Mouse (Mus musculus) megakaryocyte progenitor cell, adult 5-6 weeks (primary cell): Measurements from ENCODE around the gene Mgll. TPM values are rescaled to one million over a fixed set of nuclear protein-coding genes. Genes with fewer than 3 reads are reported as not detected.

Source experiments
- ATAC-seq: replicated peaks from 2 replicates; pipeline ENCODE4 v1.8.0; 2016; ENCODE audit warnings: mild to moderate bottlenecking, moderate TSS enrichment, inconsistent platforms; ENCODE audit not compliant: poor library complexity
- total RNA-seq, 2 experiments: library from RNA; stranded (forward) in 1 of 2; stranded (reverse) in 1 of 2; fragments of 157-497, 149-512 nt in 1 of 2; fragments of 200-1000 nt in 1 of 2; gene quantifications; 2 replicates each; pipeline versions ENCODE4 v1.2.3 to v1.2.4; 2015 to 2017

Gene Mgll
- total RNA-seq, 2 experiments from 2014 or later: 1.6 to 1.9 TPM

- no peak for ATAC-seq
These were observed 43.5 kb downstream of the Mgll start for GRCm38 (mm10) chr6:88767740-88768139.

- peak; percentile 43; the same call in 1 of the 2 replicates for ATAC-seq
These were observed 45.5 kb downstream of the Mgll start for GRCm38 (mm10) chr6:88769723-88770122.

DNA sequence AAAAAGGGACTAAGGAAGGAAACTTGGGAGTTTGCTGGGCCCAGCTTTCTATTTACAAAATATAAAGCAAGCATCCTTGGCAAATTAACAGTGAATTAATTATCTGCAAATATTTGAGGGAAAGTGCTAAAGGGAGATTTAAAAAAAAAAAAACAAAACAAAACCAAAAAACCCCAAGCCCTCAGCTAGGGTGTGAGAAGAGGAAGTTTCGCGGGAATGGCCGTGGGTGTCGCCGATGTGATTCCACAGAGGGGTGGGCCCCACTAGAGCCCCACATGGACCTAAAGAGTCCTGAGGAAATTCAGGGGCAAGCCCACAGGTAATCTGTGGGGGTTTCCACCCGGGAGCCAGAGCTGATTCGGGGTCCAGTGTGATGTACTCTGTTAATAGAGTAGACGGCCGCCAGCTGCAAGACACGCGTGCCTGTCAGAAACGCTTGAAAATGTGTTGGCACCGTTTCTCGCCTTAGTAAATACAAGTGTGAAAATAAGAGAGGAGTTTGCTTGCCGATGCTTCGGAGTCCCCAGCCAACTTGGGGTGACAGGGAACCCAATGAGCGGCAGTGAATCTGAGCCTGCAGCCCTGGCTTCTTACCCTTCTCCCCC is 46.2 kb downstream of the Mgll start:
- peak; percentile 45; the same call in 1 of the 2 replicates for ATAC-seq

DNA sequence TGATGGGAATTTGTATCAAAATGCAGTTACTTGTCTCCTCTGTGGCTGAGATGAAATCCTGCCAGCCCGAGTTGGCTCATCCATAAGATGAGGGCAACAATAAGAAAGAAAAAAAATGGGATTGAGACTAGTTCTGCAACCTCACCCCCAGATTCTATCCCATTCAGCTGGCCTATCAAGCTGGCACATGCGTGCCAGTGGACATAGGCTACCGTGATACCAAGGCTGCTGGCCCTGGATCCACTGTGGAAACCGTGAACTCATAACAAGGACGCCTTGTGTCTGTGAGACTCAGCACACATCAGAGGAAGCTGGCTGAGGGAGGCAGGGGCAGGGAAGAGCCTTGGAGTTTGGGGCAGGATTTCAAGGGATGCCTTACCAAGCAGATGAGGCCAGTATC is 46.8 kb downstream of the Mgll start:
- ATAC-seq: no peak

DNA sequence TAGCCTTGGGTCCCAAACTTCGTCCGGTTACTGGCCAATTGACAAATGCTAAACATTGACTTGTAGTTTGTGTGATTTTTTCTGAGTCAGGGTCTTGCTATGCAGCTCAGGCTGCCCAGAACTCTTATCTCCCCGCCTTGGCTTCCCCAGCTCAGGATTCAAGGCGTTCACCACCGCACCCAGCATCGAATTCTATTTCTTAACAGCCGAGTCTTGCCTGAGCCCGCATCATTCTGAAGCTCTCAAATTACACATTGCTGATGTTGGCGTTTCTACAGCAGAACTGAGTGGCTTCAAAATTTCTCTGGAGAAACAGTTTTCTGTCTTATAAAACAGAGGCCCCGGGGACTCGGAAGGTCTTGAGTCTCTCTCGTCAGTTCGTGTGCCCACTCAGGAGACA is 47.8 kb downstream of the Mgll start:
- no peak for ATAC-seq

- ATAC-seq: no peak
These were observed 49.8 kb downstream of the Mgll start for GRCm38 (mm10) chr6:88774055-88774454.

DNA sequence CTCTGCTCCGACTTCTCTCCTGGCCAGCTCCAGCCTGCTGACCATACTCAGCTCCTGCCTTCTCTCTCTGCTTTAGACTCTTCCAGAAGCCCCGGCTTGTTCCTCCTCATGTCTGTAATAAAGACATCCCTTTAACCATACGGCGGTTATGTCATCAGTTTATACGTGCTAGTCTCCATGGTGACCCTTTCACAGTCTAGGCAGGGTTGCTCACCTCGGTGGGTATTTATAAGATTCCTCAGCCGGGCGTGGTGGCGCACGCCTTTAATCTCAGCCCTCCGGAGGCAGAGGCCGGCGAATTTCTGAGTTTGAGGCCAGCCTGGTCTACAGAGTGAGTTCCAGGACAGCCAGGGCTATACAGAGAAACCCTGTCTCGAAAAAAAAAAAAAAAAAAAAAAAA is 51.1 kb downstream of the Mgll start:
- ATAC-seq: no peak

DNA sequence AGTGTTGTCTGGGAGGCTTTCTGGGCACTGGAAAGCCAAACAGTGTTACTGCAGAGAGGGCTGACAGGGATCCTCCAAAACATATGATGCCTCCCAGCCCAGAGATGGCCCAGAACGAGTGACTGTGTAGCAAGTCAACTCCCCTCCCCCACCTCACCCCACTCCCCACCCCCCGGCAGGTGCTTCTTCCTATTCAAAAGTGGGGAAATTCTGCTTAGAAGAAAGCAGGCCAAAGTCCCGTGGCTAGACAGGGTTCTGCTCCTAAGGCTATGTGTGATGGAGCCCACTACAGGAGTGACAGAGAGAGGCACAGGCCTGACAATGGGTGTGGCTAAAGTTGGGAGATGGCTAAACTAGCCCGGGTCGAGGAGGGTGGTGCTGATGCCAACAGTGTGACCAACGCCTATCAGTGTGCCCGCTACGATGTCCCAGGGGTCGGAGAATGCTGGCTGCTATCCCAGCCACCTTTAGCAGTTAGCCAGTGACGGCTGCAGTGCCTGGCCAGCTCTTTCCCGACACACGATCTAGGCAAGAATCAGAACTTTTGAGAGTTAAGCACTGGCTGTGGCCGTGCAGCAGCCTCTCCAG is 52.2 kb downstream of the Mgll start:
- ATAC-seq: peak; percentile 42; the same call in 1 of the 2 replicates

DNA sequence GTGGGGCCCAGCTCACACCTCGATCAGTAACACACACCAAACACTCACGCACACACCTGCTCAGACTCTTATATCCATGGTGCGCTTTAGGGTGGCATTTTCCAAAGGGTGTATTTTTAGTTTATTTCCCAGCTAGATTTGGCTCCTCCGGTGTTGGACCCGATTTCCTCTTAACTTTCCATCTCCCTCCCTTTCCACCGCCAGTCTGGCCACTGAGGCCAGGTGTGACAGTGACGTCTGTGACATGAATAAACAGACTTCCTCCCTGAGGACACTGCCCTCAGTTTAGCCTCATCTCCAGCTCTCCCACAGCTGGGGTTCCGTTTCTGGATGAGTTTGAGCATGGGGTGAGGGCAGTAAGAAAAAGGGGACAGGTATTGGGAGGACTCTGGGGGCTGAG is 52.8 kb downstream of the Mgll start:
- no peak for ATAC-seq

DNA sequence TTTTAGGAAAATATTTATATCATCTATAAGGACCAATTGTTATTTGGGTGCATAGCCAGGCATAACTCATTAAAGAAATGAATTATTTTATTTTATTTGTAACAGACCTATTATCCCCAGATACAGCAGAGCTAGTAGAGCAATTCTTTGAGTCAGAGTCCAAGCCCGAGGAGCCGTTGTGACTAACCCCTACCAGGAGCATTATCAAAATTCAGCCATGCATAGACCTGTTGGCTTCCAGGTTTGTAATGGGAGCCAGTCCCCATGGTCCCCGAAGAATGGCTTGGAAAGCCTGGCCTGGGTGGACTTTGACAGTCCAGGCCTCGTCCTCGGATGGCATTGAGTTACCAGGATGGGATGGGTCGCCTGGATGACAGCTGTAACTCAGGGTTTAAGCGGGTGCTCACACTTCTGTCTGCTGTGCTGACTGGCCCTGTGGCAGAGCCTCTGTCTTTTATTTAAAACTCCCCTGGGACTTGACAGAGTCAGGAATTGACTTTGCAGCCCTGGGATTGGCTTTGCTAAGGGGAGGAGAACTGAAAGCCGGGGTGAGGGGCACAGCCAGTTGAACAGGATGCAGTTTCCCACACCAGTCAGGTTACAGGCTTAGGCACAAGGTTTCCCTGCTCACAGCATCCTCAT is 54.0 kb downstream of the Mgll start:
- no peak for ATAC-seq

DNA sequence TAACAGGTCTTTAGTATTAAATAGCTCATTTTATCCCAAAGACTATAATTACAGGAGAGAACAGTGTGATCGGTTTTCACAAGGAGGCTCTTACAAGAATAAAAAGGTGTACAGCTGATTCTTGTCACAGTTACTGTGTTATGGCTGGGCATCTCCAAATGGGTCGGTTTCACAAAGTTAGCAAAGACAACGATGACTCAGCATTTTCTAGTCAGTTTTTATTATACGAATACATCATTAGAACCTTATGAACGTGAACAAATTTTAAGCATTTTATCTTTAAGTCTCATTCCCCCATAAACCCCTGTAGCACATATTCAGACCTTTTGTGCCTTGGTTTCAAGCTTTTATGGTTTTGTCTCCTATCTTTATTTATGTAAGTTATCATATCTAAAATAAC is 55.5 kb downstream of the Mgll start:
- no peak for ATAC-seq

DNA sequence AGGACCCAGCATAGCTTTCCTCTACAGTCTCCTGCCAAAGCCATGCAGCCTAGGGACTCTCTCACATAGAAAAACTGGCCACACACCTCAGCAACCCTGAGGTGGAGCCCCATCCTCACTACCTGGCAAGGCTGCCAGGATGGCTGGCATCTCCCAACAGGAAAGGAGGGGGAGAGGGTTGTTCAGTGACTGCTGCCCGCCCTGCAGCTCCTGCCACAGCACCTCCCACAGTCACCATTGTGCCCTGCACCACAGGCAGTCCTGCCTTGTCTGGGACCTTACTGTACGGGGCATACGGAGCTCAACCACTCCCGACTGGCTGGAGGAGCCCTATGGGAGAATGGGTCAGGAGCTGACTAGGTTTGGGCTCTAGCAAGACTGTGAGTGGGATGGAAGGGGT is 57.7 kb downstream of the Mgll start:
- no peak for ATAC-seq

GRCm38 (mm10) chr6:88782981-88783397 is 58.8 kb downstream of the Mgll start:
- ATAC-seq: peak; percentile 98

GRCm38 (mm10) chr6:88784691-88785173 is 60.5 kb downstream of the Mgll start:
- ATAC-seq: no peak; the same call in 1 of the 2 replicates

GRCm38 (mm10) chr6:88785331-88785730 is 61.1 kb downstream of the Mgll start:
- ATAC-seq: no peak

DNA sequence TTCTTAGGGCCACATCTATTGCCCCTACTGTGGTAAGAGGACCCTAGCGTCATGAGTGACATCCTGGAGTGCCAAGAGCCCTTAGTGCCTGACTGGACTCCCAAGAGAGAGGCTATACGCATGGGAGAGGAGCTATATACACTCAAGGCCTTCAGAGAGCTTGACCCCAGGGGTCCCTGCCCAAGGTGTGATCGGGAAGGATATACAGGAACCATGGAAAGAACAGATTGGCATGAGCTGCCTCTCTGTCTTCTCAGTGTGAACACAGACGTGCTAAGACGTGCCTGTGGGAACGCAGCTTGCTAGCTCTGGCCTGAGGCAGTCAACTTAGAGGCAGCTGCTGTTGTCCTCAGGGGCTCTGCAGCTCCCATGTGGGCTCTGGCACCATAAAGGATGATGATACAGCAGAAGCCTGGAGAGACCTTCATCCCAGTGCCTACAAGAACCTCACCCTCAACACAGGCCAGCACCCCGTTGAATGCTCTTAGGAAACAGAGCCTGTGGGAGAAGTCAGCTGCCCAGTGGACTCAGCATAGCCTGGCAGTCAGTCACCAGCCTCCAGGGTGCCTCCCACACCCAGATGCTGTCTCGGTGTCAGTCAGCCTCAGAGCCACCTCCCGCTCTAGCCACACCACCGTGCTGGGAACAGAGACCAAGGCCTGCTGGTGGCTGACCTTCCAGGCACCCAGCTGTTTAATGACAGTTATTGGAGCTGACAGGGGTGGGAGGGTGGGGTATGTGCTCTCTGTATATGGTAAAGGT is 61.8 kb downstream of the Mgll start:
- ATAC-seq: no peak

- ATAC-seq: no peak
These were observed 62.7 kb downstream of the Mgll start for GRCm38 (mm10) chr6:88786732-88787445.

DNA sequence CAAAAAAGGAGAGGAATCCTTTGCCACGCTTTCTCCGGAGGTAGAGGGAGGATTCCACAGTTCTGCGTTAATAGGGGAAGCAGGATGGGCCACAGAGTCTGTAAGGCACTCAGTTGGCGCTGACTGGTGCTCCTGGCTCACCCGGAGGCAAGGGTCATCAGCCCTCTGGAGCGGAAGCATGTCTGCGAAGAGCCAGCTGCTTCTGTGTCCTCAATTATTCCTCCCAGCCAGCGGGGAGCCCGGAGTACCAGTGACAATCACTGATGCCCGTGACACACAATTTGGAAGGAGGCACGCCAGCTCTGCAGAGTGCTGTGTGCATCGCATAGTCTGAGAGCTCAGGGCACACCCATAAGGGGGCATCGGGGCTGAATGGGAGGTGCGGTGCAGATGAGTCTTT is 63.3 kb downstream of the Mgll start:
- no peak for ATAC-seq

DNA sequence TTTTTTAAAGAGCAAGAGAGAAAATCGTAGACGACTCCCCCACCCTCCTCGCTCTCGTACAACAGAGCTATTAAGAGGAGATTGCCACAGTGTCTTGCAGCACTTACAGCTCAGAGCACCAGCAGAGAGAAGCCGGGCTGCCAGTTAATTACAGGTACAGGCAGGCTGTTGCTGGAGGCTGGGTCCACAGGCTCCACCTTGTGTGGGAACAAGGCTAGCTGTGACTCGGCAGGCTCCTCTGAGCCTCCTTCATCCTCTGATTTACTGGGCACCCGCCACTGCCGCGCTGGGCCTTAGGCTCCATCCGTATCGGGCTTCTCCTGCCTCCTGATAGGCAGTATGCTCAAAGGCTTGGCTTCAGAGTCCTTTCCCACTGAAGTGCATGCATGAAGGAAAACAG is 64.0 kb downstream of the Mgll start:
- ATAC-seq: no peak

DNA sequence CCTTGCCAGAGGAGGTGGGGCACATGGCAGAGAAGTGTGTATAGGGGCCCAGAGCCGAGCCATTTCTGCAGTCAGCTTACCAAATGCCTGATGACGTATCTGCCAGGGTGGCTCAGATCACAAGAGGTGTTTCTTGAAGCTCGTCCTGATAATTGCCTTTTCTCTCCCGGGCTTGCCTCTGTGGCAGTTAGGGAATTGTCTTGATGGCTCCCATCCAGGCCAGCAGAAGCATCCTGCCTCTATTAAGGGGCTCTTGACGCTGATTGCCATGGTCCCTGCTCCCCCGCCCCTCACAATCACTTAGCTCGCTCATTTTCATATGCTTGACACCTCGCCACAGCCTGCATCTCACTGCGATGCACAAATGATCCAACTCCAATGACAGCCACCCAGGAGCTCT is 67.1 kb downstream of the Mgll start:
- ATAC-seq: no peak

- no peak for ATAC-seq
These were observed 68.0 kb downstream of the Mgll start for GRCm38 (mm10) chr6:88792147-88792691.
